Mouse (Mus musculus): ENCODE measurements around the gene Pnkd. TPM values are rescaled to one million over a fixed set of nuclear protein-coding genes. Genes with fewer than 3 reads are reported as not detected.

The Pnkd gene
- polyA plus RNA-seq, 1 experiment: 50.1 TPM

DNA sequence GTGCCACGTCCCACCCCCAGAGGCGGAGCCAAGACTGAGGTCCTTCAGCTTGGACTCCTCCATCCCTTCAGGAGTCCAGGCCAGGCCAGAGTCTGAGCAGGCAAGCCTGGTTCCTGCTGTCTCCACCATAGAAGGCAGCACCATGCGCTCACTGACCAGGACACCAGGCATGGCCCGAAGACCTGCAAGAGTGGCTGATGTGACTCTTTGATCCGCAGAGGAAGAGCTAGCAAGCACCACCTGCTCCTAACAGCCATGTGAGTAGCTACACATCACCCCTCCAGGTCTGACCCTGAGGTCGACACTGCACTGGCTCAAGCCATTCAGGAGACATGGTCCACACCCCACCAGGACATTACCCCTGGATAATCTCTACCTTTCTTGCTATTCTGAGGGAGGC is 7.7 kb upstream of the Pnkd start:
- no peak overlapping the region for H3K27ac ChIP-seq (ENCODE audit: control insufficient read depth, insufficient read depth, low read length)
- DNase-seq: no peak
- no peaks in the 10 kb centered on the region for H3K4me1 ChIP-seq (replicated peaks; ENCODE audit: control insufficient read depth, insufficient read depth, low read length)
- H3K4me3 ChIP-seq (ENCODE audit: control insufficient read depth, insufficient read depth, low read length): no peak overlapping the region
- no peaks in the 10 kb centered on the region for H3K36me3 ChIP-seq (ENCODE audit: control insufficient read depth, insufficient read depth, low read length)
- H3K27me3 ChIP-seq (ENCODE audit: control insufficient read depth, insufficient read depth, low read length): no peaks in the 10 kb centered on the region
- TF ChIP-seq POLR2A (IDR thresholded peaks at IDR 0.05; ENCODE audit: control insufficient read depth, extremely low read depth, insufficient read depth, low read length, poor library complexity) (no peak), CTCF (IDR thresholded peaks at IDR 0.05; ENCODE audit: borderline replicate concordance, control insufficient read depth, extremely low read depth, insufficient read depth, low read length, poor library complexity) (no peak)
- WGBS: 83% methylated on average over 6 of the region's 6 CpGs

DNA sequence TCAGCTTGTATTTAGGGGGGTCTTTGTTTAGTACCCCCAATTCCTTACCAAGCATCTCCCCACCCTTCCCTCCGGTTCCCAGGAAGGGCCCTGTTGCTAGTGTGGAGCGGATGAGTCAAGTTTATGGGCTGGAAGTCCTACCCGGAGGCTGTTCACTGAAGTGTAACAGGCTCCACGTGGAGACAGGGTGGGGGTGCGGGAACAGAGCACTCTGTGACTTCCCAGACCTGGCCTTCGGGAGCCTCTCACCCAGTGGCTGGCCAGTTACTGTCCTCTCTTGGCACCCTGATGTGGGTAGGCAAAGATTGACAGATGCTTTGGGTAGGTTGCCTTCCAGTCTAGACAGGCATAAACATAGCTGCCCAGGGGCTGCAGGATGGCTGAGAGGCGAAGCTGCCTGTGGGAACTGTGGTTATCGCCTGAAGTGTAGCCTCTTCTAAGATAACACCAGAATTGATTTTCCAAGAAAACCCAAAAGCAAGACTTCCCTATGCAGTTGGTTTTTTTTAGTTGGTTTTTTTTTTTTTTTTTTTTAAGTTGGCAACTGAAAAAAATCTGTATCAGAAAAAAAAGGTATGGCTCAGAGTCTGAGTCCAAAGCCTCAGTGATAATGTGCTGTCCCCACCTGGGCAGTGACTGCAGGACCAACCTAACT is 6.7 kb upstream of the Pnkd start:
- TF ChIP-seq POLR2A (IDR thresholded peaks at IDR 0.05; ENCODE audit: control insufficient read depth, extremely low read depth, insufficient read depth, low read length, poor library complexity): no peak
- TF ChIP-seq CTCF (IDR thresholded peaks at IDR 0.05; ENCODE audit: borderline replicate concordance, control insufficient read depth, extremely low read depth, insufficient read depth, low read length, poor library complexity): no peak
- WGBS: 60% methylated on average over 8 of the region's 8 CpGs

DNA sequence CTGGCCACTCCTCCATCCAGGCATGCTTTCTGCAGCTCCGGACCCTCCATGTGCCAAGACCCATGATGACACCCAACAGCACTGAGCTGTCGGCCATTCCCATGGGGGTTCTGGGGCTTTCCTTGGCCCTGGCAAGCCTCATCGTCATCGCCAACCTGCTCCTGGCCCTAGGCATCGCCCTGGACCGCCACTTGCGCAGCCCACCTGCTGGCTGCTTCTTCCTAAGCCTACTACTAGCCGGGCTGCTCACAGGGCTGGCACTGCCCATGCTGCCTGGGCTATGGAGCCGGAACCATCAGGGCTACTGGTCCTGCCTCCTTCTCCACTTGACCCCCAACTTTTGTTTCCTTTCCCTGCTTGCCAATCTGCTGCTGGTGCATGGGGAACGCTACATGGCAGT is 6.2 kb upstream of the Pnkd start, which contains the start of gene Gpbar1:
Gene Gpbar1, plus strand, starts transcription at position 13 of the 400 bp plus-strand sequence.
- Histone ChIP-seq H3K27me3 (ENCODE audit: control insufficient read depth, insufficient read depth, low read length) (no peaks in the 10 kb centered on the region), H3K4me3 (ENCODE audit: control insufficient read depth, insufficient read depth, low read length) (no peak within 1 kb of the TSS), H3K27ac (ENCODE audit: control insufficient read depth, insufficient read depth, low read length) (no peak within 1 kb of the TSS), H3K36me3 (ENCODE audit: control insufficient read depth, insufficient read depth, low read length) (no peaks in the 10 kb centered on the region), H3K4me1 (replicated peaks; ENCODE audit: control insufficient read depth, insufficient read depth, low read length) (no peaks in the 10 kb centered on the region)
- no peak for DNase-seq
- TF ChIP-seq CTCF (IDR thresholded peaks at IDR 0.05; ENCODE audit: borderline replicate concordance, control insufficient read depth, extremely low read depth, insufficient read depth, low read length, poor library complexity) (no peak), POLR2A (IDR thresholded peaks at IDR 0.05; ENCODE audit: control insufficient read depth, extremely low read depth, insufficient read depth, low read length, poor library complexity) (no peak)
- WGBS: 94% methylated on average over 10 of the region's 10 CpGs

More for the DNA sequence above, 6.7 kb upstream of the Pnkd start:
- DNase-seq: no peak
- Histone ChIP-seq H3K4me1 (replicated peaks; ENCODE audit: control insufficient read depth, insufficient read depth, low read length) (no peaks in the 10 kb centered on the region), H3K36me3 (ENCODE audit: control insufficient read depth, insufficient read depth, low read length) (no peaks in the 10 kb centered on the region), H3K27me3 (ENCODE audit: control insufficient read depth, insufficient read depth, low read length) (no peaks in the 10 kb centered on the region), H3K27ac (ENCODE audit: control insufficient read depth, insufficient read depth, low read length) (no peak overlapping the region), H3K4me3 (ENCODE audit: control insufficient read depth, insufficient read depth, low read length) (no peak overlapping the region)

DNA sequence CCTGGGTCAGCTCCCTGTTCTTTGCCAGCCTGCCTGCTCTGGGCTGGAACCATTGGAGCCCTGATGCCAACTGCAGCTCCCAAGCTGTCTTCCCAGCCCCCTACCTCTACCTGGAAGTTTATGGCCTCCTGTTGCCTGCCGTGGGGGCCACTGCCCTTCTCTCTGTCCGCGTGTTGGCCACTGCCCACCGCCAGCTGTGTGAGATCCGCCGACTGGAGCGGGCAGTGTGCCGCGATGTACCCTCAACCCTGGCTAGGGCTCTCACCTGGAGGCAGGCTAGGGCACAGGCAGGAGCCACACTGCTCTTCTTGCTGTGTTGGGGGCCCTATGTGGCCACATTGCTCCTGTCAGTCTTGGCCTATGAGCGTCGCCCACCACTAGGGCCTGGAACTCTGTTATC is 5.7 kb upstream of the Pnkd start:
- TF ChIP-seq POLR2A (IDR thresholded peaks at IDR 0.05; ENCODE audit: control insufficient read depth, extremely low read depth, insufficient read depth, low read length, poor library complexity) (no peak), CTCF (IDR thresholded peaks at IDR 0.05; ENCODE audit: borderline replicate concordance, control insufficient read depth, extremely low read depth, insufficient read depth, low read length, poor library complexity) (no peak)
- no peak for DNase-seq
- H3K4me1 ChIP-seq (replicated peaks; ENCODE audit: control insufficient read depth, insufficient read depth, low read length): peaks cover 4% of the 10 kb centered on the region
- no peaks in the 10 kb centered on the region for H3K36me3 ChIP-seq (ENCODE audit: control insufficient read depth, insufficient read depth, low read length)
- WGBS: over 99% methylated on average over 11 of the region's 11 CpGs
- H3K27me3 ChIP-seq (ENCODE audit: control insufficient read depth, insufficient read depth, low read length): no peaks in the 10 kb centered on the region
- H3K4me3 ChIP-seq (ENCODE audit: control insufficient read depth, insufficient read depth, low read length): no peak overlapping the region
- no peak overlapping the region for H3K27ac ChIP-seq (ENCODE audit: control insufficient read depth, insufficient read depth, low read length)

DNA sequence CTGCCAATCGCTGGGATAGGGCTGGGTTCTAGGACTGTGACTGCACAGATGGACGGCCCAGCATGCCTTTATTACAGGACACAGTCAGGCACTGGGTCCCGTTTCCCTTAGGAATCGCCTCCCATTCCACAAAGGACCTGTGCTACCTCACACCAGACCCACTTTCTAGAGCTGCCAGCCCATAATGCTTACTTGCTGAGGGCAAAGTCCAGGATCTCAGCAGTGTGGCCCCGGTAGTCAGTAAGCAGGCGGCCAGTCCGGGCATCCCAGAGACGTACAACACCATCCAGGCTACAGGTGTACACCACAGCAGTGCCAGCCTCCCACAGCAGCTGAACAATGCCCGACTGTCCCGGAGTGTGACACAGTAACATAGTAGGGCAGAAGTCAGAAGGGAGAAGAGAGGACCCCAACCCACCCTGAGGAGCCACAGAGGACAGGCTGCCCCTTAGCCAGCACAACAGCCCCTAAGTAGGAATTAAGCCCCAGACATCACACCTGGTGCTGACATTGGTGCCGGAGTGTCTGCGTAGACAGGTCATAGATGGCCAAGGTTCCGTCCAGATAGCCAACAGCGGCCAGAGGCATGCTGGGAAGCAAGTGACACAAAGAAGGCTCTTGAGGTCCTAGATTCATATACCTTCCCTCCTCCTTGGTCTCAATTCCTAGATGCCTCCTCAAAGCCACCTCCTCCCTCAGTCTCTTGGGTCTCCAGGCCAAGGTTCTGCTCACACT is 4.0 kb upstream of the Pnkd start:
- WGBS: 97% methylated on average over 14 of the region's 14 CpGs
- Histone ChIP-seq H3K27ac (ENCODE audit: control insufficient read depth, insufficient read depth, low read length) (no peak overlapping the region), H3K4me1 (replicated peaks; ENCODE audit: control insufficient read depth, insufficient read depth, low read length) (peaks cover 9% of the 10 kb centered on the region), H3K36me3 (ENCODE audit: control insufficient read depth, insufficient read depth, low read length) (no peaks in the 10 kb centered on the region), H3K4me3 (ENCODE audit: control insufficient read depth, insufficient read depth, low read length) (no peak overlapping the region), H3K27me3 (ENCODE audit: control insufficient read depth, insufficient read depth, low read length) (no peaks in the 10 kb centered on the region)
- TF ChIP-seq POLR2A (IDR thresholded peaks at IDR 0.05; ENCODE audit: control insufficient read depth, extremely low read depth, insufficient read depth, low read length, poor library complexity) (no peak), CTCF (IDR thresholded peaks at IDR 0.05; ENCODE audit: borderline replicate concordance, control insufficient read depth, extremely low read depth, insufficient read depth, low read length, poor library complexity) (no peak)
- DNase-seq: no peak

DNA sequence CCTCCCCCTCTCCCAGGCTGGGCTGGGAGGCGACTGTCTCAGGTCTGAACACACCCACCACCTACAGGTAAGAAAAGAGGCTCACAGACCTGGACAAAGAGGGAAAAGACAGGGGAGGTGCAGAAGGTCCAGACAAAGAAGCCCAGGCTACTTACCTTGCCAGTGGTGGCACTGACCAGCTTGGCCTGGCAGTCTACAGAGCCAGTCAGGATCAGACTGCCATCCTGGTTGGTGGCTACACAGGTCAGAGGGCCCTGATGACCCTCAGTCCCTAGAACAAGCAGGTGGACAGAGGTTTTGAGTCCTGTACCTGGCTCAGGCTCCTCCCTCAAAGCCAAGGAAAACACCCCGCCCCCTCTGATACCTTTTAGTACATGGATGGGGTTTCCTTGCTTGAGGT is 3.4 kb upstream of the Pnkd start:
- no peak for DNase-seq
- WGBS: 96% methylated on average over 2 of the region's 2 CpGs
- H3K27me3 ChIP-seq (ENCODE audit: control insufficient read depth, insufficient read depth, low read length): no peaks in the 10 kb centered on the region
- TF ChIP-seq CTCF (IDR thresholded peaks at IDR 0.05; ENCODE audit: borderline replicate concordance, control insufficient read depth, extremely low read depth, insufficient read depth, low read length, poor library complexity) (no peak), POLR2A (IDR thresholded peaks at IDR 0.05; ENCODE audit: control insufficient read depth, extremely low read depth, insufficient read depth, low read length, poor library complexity) (no peak)
- H3K4me3 ChIP-seq (ENCODE audit: control insufficient read depth, insufficient read depth, low read length): no peak overlapping the region
- no peaks in the 10 kb centered on the region for H3K36me3 ChIP-seq (ENCODE audit: control insufficient read depth, insufficient read depth, low read length)
- H3K27ac ChIP-seq (ENCODE audit: control insufficient read depth, insufficient read depth, low read length): no peak overlapping the region
- peaks cover 9% of the 10 kb centered on the region for H3K4me1 ChIP-seq (replicated peaks; ENCODE audit: control insufficient read depth, insufficient read depth, low read length)

Measured in thymus, adult 2 months (tissue).